Mouse (Mus musculus) cerebellum, adult 9-11 months (tissue): ENCODE data around the gene Kctd11.
"Not testable (repeated sequence)": the region's sequence is repeated elsewhere in the genome, so short reads cannot be mapped to it uniquely, and the experiment has no call there.

Experiments
- DNase-seq: peaks from one replicate; pipeline ENCODE4 v3.0.0; 2022

Kctd11 gene

GRCm38 (mm10) chr11:69880853-69881603 is at the start of gene Kctd11:
Kctd11 (minus strand) TSS chr11:69881406.
- DNase-seq = peak; percentile 82

GRCm38 (mm10) chr11:69930176-69930575 is 49.0 kb upstream of the Kctd11 start:
- DNase-seq = not testable (repeated sequence)

- DNase-seq = no peak
Observed at GRCm38 (mm10) chr11:69929712-69930111, 48.5 kb upstream of the Kctd11 start.

- peak; percentile 2 for DNase-seq
Observed at GRCm38 (mm10) chr11:69927501-69927900, 46.3 kb upstream of the Kctd11 start.

- DNase-seq = peak; percentile 40
Observed at GRCm38 (mm10) chr11:69922796-69923195, 41.6 kb upstream of the Kctd11 start.

GRCm38 (mm10) chr11:69922012-69922756 is 41.0 kb upstream of the Kctd11 start:
- no peak for DNase-seq

- DNase-seq = peak; percentile 100
Observed at GRCm38 (mm10) chr11:69921114-69922011, 40.2 kb upstream of the Kctd11 start, which contains the start of gene Eif5a. Eif5a (minus strand) TSS chr11:69921958.

- DNase-seq = peak; percentile 80
Observed at GRCm38 (mm10) chr11:69920266-69921031, 39.2 kb upstream of the Kctd11 start.

GRCm38 (mm10) chr11:69919661-69920265 is 38.6 kb upstream of the Kctd11 start:
- peak; percentile 75 for DNase-seq

GRCm38 (mm10) chr11:69919053-69919452 is 37.8 kb upstream of the Kctd11 start:
- DNase-seq = peak; percentile 40

GRCm38 (mm10) chr11:69918118-69918517 is 36.9 kb upstream of the Kctd11 start:
- no peak for DNase-seq

- DNase-seq = peak; percentile 46
Observed at GRCm38 (mm10) chr11:69917379-69917948, 36.3 kb upstream of the Kctd11 start.

GRCm38 (mm10) chr11:69916652-69917378 is 35.6 kb upstream of the Kctd11 start:
- peak; percentile 38 for DNase-seq

GRCm38 (mm10) chr11:69915667-69916627 is 34.7 kb upstream of the Kctd11 start:
- DNase-seq = peak; percentile 46

GRCm38 (mm10) chr11:69914917-69915430 is 33.8 kb upstream of the Kctd11 start:
- no peak for DNase-seq

- DNase-seq = no peak
Observed at GRCm38 (mm10) chr11:69914372-69914764, 33.2 kb upstream of the Kctd11 start.

GRCm38 (mm10) chr11:69913554-69914371 is 32.6 kb upstream of the Kctd11 start, which contains the start of gene Gps2:
Gps2 (plus strand) TSS chr11:69913888.
- peak; percentile 93 for DNase-seq
